Mouse (Mus musculus): ENCODE measurements around the gene Fam20c. TPM values are rescaled to one million over a fixed set of nuclear protein-coding genes. Genes with fewer than 3 reads are reported as not detected.

The Fam20c gene
- total RNA-seq (2015; ENCODE audit: low replicate concordance) (0.84 and 2.2 TPM in 2 replicates), total RNA-seq (2017; ENCODE audit: low replicate concordance) (0.51 TPM in 1 of 2 replicates, not detected in the other)

- ATAC-seq (replicated peaks; ENCODE audit: low FRiP score, poor library complexity, severe bottlenecking): no peak
Observed at GRCm38 (mm10) chr5:138754303-138755120, at the start of gene Fam20c. Gene Fam20c, plus strand, starts transcription at chr5:138754514.

GRCm38 (mm10) chr5:138707367-138707766 lies 46.9 kb upstream of the Fam20c start:
- no peak for ATAC-seq (replicated peaks; ENCODE audit: low FRiP score, poor library complexity, severe bottlenecking)

GRCm38 (mm10) chr5:138708591-138708990 lies 45.7 kb upstream of the Fam20c start:
- no peak for ATAC-seq (replicated peaks; ENCODE audit: low FRiP score, poor library complexity, severe bottlenecking)

DNA sequence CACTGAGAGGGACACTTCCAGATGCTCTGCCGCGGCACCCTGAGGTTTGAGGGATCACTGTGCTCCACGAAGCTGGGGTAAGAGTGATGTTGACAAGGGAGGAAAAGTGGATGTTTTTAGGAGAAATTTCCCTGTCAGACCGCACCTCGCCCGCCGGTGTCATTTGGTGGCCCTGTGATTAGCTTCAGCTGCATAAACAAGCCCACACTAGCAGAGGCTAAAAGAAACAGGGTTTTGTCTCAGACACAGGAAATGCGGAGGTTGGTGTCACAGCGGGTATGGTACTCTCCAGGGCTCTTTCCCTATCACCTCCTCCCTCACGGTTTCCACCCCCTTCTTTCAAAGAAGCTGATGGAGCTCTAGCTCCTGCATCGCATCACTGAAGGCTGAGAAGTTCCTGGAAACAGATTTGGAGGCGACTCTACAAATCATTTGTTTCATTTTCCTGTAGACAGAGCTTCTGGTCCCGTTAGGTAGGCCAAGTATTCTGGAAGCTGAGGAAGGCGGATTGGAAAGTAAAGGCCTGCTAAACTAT lies 38.7 kb upstream of the Fam20c start:
- no peak for ATAC-seq (replicated peaks; ENCODE audit: low FRiP score, poor library complexity, severe bottlenecking)

DNA sequence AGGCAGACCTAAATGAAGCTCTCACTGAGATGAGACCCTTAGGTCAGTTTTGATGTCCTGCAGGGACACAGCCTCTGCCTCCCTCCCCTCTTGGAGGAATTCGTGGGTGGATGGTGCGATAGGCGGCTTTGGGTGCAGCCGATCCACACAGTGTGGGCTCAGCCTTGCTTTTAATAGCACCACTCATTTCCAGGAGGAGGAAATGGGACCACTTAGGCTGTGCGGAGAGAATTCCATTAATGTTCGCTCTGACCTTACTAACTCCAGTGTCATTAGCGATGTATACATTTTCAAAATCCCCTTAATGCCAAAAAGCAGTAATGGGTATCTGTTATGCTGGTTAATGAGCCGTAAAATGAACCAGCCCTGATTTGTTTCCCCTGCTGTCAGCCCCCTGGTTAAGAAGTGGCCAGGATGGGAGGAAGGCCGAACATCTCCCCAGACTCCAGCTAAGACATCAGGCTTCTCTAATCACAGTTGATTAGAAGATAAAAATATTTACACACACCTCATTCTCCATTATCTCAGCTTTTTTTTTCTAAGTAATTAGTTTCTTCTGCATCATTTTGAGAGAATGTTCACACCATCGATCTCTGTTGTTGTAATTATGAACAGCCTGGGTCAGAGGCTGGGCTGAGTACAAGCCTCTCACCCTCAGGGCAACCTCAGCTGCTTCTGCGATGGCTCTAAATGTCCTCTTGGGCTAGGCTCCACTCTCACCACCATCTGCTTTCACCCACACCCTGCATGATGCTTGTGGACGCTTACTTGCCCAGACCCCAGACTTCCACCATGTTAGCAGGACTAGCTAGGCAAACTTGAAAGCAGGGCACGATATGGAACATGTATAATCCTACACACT lies 33.8 kb upstream of the Fam20c start:
- ATAC-seq (replicated peaks; ENCODE audit: low FRiP score, poor library complexity, severe bottlenecking): no peak

DNA sequence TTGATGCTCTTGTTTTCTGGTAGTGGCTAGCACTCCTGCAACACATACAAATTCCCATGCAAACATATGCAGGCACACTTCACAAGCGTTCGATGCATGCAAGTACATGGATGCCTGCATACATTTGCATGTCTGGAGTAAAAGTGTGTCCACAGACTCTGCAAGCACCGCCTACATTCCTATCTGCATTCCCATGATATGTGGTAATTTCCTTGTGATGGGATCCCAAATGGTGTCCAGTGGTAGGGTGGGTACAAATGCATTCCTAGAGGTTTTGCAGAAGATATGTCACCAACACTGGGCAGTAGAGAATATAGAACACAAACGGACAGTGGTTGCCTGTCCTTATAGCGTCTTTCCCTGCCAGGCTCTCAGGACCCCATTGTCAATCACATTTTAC lies 29.9 kb upstream of the Fam20c start:
- ATAC-seq (replicated peaks; ENCODE audit: low FRiP score, poor library complexity, severe bottlenecking): no peak

- ATAC-seq (replicated peaks; ENCODE audit: low FRiP score, poor library complexity, severe bottlenecking): no peak
Observed at GRCm38 (mm10) chr5:138725151-138725550, 29.2 kb upstream of the Fam20c start.

DNA sequence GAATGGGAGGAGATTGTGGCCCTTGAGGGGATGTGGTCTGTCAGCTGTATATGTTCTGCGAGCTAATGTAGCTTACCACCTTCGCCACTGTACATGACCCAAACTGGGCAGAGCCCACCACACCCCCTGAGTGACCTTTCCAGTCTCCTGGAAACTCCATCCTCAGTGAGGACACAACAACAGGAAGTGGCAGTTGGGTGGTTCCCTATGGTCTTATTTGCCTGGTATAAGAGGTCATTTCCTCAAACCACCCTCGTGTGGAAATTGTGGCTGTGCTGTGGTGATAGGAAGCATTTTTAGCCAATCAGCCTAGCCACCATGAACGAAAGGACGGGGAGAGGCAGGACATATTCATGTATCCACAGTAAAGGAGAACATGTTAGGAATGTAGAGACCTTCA lies 23.5 kb upstream of the Fam20c start:
- no peak for ATAC-seq (replicated peaks; ENCODE audit: low FRiP score, poor library complexity, severe bottlenecking)

GRCm38 (mm10) chr5:138733317-138733899 lies 20.9 kb upstream of the Fam20c start:
- ATAC-seq (replicated peaks; ENCODE audit: low FRiP score, poor library complexity, severe bottlenecking): no peak

DNA sequence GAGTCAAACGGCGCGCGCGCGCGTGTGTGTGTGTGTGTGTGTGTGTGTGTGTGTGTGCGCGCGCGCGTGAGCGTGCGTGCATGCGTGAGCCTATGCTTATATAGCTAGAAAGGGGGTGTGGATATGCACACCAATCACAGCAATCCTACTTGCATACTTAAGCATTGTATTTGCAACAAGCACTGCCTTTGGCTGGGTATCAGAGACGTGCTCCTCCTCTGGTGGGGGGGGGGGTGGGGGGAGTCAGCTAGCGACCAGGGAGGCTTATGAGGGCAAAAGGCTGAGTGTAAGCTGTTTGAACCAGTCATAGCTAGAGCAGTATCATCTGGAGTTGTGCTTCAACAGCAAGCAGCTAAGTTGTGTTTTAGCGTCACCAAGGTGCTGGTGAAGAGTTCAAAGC lies 20.3 kb upstream of the Fam20c start:
- no peak for ATAC-seq (replicated peaks; ENCODE audit: low FRiP score, poor library complexity, severe bottlenecking)

DNA sequence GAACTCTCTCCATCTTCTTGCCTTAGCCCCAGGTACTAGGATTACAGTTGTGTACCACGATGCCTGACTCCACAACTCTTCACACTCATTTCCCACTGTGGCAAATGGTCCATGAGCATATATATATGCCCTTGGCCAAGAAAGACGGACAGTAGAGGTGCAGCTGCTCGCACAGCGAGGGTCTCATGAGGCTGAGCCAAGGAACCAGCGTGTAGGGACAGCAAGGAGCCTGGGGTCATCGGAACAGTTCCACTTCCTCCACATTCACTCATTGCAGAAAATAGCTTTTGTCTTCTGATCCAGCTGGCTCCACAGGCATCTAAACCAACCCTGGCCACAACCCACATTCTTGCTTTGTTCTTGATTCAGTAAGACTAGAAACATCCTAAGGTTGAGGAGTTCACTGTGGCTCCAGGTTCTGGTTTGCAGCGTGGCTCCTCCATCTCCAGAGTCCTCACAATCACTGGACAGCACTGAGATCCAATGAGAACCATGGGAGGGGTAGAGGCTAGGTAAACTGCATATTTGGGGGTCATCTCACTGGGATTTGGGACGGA lies 19.0 kb upstream of the Fam20c start:
- no peak for ATAC-seq (replicated peaks; ENCODE audit: low FRiP score, poor library complexity, severe bottlenecking)

- ATAC-seq (replicated peaks; ENCODE audit: low FRiP score, poor library complexity, severe bottlenecking): no peak
Observed at GRCm38 (mm10) chr5:138740150-138740549, 14.2 kb upstream of the Fam20c start.

DNA sequence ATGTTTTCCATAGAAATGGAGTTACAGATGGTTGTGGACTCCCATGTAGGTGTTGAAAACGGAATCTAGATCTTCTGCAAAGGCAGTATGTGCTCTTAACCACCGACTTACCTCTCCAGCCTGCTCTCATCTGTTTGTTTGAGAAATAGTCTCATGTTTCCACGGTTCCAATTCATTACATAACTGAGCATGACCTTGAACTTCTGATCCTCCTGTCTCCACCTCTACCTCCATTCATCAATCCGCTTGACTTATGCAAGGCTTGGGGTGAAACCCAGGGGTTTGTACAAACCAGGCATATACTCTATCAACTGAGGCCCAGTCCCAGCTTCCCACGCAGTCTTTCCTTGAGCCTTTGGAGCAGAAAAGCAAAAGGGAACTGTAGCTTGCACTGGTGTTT lies 12.8 kb upstream of the Fam20c start:
- no peak for ATAC-seq (replicated peaks; ENCODE audit: low FRiP score, poor library complexity, severe bottlenecking)

DNA sequence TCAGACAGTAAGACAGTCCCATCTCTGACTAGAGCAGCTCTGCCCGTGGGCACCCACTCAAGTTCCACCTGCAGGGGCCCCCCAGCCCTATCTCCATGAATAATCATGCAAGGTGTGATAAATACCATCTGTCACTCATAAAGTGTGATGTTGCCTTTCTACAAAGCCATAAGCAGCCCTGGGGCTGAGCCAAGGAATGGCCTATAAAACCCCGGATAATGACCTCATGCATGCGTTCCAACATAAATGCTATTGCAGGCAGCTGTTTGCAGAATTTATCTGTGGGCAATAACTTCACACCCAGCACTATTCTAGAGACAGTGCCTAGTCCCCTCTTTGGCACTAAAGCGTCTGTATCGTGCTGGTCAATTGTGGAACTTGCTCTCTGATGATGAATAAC lies 12.0 kb upstream of the Fam20c start:
- ATAC-seq (replicated peaks; ENCODE audit: low FRiP score, poor library complexity, severe bottlenecking): no peak

DNA sequence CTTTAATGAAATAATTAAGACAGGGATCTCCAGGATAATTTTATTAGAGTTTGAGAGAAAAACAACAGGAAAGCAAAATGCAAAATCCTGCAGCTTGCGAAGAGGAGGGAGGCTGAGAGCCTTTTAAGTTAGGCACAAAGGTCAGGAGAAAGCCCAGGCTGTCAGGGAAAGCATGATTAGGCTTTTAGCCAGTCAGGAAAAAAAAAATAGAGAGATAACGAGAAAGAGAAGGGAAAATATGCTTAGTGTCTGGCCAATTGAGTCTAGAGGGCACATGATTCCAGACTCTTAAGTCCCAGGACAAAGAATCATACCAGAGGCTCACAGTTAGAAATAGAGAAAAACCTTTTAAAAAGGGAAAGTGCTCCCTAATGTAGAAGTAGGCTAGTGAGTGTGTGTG lies 10.7 kb upstream of the Fam20c start:
- no peak for ATAC-seq (replicated peaks; ENCODE audit: low FRiP score, poor library complexity, severe bottlenecking)

DNA sequence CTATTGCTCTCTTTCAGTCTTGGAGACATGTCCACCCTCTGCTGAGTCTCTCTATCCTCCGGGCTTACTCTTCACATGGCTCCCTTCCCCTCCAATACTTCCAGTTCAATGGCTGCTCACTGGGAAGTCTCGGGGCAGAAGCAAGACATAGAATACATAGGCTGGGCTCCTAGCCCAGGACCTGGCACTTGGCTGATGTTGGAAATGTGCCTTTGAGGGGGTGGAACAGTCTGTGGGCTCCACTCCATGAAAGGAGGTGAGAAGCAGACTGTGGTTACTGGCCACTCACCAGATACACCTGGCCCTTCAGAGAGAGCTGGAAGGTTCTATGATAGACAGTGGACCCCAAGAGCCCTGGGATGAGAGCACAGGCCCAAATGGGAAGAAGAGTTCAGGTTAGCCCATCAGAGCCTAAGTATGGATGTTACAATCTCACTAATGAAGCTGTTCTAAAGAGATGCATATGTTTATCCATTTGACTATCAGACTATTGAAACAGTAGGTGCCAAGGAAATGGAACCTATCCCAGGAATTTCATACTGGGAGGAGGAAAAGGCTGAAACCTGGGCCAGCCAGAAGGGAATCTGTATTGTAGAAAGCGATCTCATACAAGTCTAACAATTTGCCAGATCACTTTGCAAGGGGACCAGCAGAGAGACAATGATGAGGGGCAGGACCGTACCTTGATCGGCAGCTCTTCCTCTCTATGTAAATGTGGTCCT lies 8.8 kb upstream of the Fam20c start:
- no peak for ATAC-seq (replicated peaks; ENCODE audit: low FRiP score, poor library complexity, severe bottlenecking)

GRCm38 (mm10) chr5:138753269-138753668 lies 1.0 kb upstream of the Fam20c start:
- no peak for ATAC-seq (replicated peaks; ENCODE audit: low FRiP score, poor library complexity, severe bottlenecking)

GRCm38 (mm10) chr5:138753946-138754302 lies 390 bp upstream of the Fam20c start:
- ATAC-seq (replicated peaks; ENCODE audit: low FRiP score, poor library complexity, severe bottlenecking): no peak

GRCm38 (mm10) chr5:138755121-138755452 lies 773 bp downstream of the Fam20c start:
- no peak for ATAC-seq (replicated peaks; ENCODE audit: low FRiP score, poor library complexity, severe bottlenecking)
